Mouse (Mus musculus): ENCODE results near the gene Dnaaf5. TPM values are rescaled to one million over a fixed set of nuclear protein-coding genes. Genes with fewer than 3 reads are reported as not detected.
A peak's percentile ranks its signal among the peaks of the same experiment; 100 is the strongest.

Dnaaf5 gene
- polyA plus RNA-seq, 1 experiment: 3.2 TPM

DNA sequence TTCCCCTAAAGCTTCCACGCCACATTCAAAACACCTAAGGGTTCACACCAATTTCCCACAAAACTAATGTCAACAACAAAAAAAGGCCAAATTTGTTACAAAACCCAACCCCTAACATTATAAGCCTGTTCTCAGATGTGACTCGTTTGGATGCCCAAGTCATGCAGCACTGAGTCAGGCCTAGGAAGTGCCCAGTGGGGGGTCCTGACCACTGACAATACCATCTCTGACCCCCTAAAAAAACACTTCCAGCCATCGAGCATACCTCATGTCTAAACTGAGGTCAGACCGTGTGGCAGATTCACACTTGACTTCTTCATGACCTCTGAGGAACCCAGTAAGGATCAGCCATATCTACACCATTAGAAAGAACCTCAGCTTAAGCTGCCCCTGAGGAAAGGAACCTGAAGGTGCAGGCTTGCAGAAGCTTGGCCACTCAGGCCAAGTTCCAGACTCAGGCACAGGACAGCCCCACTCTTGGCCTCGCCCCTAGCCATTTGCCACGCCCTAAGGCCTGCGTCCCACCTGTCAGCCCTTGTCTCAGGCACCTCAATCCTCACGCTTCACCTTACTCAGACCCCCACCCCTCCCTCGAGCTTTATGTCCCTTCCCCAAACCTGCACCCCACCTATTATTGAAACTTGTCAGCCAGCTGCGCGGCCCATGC is 884 bp upstream of the Dnaaf5 start:
- Histone ChIP-seq H3K4me3 (replicated peaks) (peak overlapping the region; percentile 82), H3K9me3 (ENCODE audit: control insufficient read depth, low read length) (peaks cover 3% of the 10 kb centered on the region), H3K27me3 (ENCODE audit: control insufficient read depth) (no peaks in the 10 kb centered on the region), H3K36me3 (ENCODE audit: control insufficient read depth) (peaks cover 26% of the 10 kb centered on the region), H3K4me1 (ENCODE audit: control insufficient read depth) (peaks cover 31% of the 10 kb centered on the region)
- TF ChIP-seq GATA1 (IDR thresholded peaks at IDR 0.05; ENCODE audit: low read length): no peak
- no peak for TF ChIP-seq TAL1 (IDR thresholded peaks at IDR 0.05; ENCODE audit: low read length)

DNA sequence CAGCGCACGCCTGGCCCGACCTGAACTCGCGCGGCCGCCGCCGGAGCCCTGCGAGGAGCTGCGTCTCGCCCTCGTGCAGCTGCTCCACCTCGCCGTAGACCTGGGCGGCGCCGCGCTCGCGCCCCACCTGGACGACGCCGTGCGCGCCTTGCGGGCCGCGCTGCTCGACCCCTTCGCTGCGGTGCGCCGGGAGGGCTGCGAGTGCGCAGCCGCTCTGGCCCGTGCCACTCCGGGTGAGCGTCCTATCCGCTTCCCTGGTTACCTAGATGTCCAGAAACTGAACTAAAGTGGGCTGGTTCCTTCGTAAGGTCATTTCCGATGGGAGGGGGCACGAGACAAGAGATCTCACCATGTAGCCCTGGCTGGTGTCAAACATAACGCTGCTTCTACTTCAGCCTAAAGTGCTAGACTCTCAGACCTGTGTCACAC is 594 bp downstream of the Dnaaf5 start:
- Histone ChIP-seq H3K4me3 (replicated peaks) (peak overlapping the region; percentile 82), H3K4me1 (ENCODE audit: control insufficient read depth) (peaks cover 35% of the 10 kb centered on the region), H3K36me3 (ENCODE audit: control insufficient read depth) (peaks cover 39% of the 10 kb centered on the region), H3K27me3 (ENCODE audit: control insufficient read depth) (no peaks in the 10 kb centered on the region), H3K9me3 (ENCODE audit: control insufficient read depth, low read length) (no peaks in the 10 kb centered on the region)
- no peak for TF ChIP-seq GATA1 (IDR thresholded peaks at IDR 0.05; ENCODE audit: low read length)
- no peak for TF ChIP-seq TAL1 (IDR thresholded peaks at IDR 0.05; ENCODE audit: low read length)

GRCm38 (mm10) chr5:139160899-139161298 is 10.9 kb downstream of the Dnaaf5 start:
- H3K36me3 ChIP-seq (ENCODE audit: control insufficient read depth): peaks cover 72% of the 10 kb centered on the region
- H3K4me3 ChIP-seq (replicated peaks): no peak overlapping the region
- peaks cover 9% of the 10 kb centered on the region for H3K4me1 ChIP-seq (ENCODE audit: control insufficient read depth)
- no peaks in the 10 kb centered on the region for H3K27me3 ChIP-seq (ENCODE audit: control insufficient read depth)
- TF ChIP-seq TAL1 (IDR thresholded peaks at IDR 0.05; ENCODE audit: low read length) (no peak), GATA1 (IDR thresholded peaks at IDR 0.05; ENCODE audit: low read length) (no peak)
- H3K9me3 ChIP-seq (ENCODE audit: control insufficient read depth, low read length): no peaks in the 10 kb centered on the region

DNA sequence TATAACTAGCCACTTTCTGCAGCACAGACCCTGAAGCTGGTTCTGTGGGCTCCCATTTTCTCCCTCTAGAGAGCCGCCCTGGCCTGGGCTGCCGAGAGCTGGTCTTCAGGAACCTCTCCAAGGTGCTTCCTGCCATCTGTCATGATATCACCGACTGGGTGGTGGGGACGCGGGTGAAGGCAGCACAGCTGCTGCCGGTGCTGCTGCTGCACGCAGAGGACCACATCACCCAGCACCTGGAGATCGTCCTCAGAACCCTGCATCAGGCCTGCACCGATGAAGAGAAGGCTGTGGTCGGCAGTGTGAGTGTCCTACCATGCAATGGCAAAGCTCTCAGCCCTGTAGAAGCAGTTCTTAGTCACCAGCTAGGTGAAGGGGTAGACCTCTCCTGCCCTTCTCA is 11.6 kb downstream of the Dnaaf5 start:
- H3K36me3 ChIP-seq (ENCODE audit: control insufficient read depth): peaks cover 71% of the 10 kb centered on the region
- H3K4me3 ChIP-seq (replicated peaks): no peak overlapping the region
- TF ChIP-seq TAL1 (IDR thresholded peaks at IDR 0.05; ENCODE audit: low read length): no peak
- no peak for TF ChIP-seq GATA1 (IDR thresholded peaks at IDR 0.05; ENCODE audit: low read length)
- H3K4me1 ChIP-seq (ENCODE audit: control insufficient read depth): peaks cover 11% of the 10 kb centered on the region
- no peaks in the 10 kb centered on the region for H3K27me3 ChIP-seq (ENCODE audit: control insufficient read depth)
- no peaks in the 10 kb centered on the region for H3K9me3 ChIP-seq (ENCODE audit: control insufficient read depth, low read length)

DNA sequence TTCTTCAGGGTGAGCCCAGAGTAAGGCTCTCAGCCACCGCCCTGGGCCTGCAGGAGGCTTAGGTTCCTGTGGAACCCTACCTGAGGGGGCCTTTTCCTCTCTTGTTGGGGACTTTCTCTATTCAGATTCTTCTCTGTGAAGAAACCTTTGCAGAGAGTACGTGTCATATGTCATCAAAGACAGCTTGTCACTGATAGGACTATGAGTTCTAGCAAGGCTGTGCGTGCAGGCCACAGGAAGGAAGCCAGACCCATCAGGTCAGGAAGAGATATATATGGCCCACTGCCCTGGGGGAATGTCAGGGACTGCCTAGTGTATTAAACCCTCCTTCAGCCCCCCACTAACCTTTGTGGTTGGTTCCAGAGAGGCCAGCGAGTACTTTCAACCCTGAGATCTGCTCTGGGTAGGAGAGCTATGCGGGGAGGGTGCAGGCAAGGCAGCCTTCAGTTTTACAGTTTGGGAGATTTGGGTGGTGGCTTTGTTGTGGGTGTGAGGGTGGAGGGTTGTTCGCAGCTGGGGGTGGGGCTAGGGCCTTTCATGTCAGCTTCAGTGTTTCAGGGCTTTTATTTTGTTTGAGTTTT is 16.8 kb downstream of the Dnaaf5 start:
- no peak for TF ChIP-seq TAL1 (IDR thresholded peaks at IDR 0.05; ENCODE audit: low read length)
- no peak for TF ChIP-seq GATA1 (IDR thresholded peaks at IDR 0.05; ENCODE audit: low read length)

GRCm38 (mm10) chr5:139167548-139167947 is 17.5 kb downstream of the Dnaaf5 start:
- H3K27me3 ChIP-seq (ENCODE audit: control insufficient read depth): no peaks in the 10 kb centered on the region
- H3K36me3 ChIP-seq (ENCODE audit: control insufficient read depth): peaks cover 76% of the 10 kb centered on the region
- peaks cover 12% of the 10 kb centered on the region for H3K4me1 ChIP-seq (ENCODE audit: control insufficient read depth)
- TF ChIP-seq GATA1 (IDR thresholded peaks at IDR 0.05; ENCODE audit: low read length) (no peak), TAL1 (IDR thresholded peaks at IDR 0.05; ENCODE audit: low read length) (no peak)
- no peaks in the 10 kb centered on the region for H3K9me3 ChIP-seq (ENCODE audit: control insufficient read depth, low read length)
- no peak overlapping the region for H3K4me3 ChIP-seq (replicated peaks)

More for the DNA sequence above, 16.8 kb downstream of the Dnaaf5 start:
- Histone ChIP-seq H3K9me3 (ENCODE audit: control insufficient read depth, low read length) (no peaks in the 10 kb centered on the region), H3K27me3 (ENCODE audit: control insufficient read depth) (no peaks in the 10 kb centered on the region), H3K4me3 (replicated peaks) (no peak overlapping the region), H3K4me1 (ENCODE audit: control insufficient read depth) (peaks cover 16% of the 10 kb centered on the region), H3K36me3 (ENCODE audit: control insufficient read depth) (peaks cover 77% of the 10 kb centered on the region)

- no peak for TF ChIP-seq GATA1 (IDR thresholded peaks at IDR 0.05; ENCODE audit: low read length)
- no peak for TF ChIP-seq TAL1 (IDR thresholded peaks at IDR 0.05; ENCODE audit: low read length)
- Histone ChIP-seq H3K4me3 (replicated peaks) (no peak overlapping the region), H3K4me1 (ENCODE audit: control insufficient read depth) (peaks cover 5% of the 10 kb centered on the region), H3K27me3 (ENCODE audit: control insufficient read depth) (no peaks in the 10 kb centered on the region), H3K9me3 (ENCODE audit: control insufficient read depth, low read length) (no peaks in the 10 kb centered on the region), H3K36me3 (ENCODE audit: control insufficient read depth) (peaks cover 75% of the 10 kb centered on the region)
Measured at GRCm38 (mm10) chr5:139171929-139172328, 21.9 kb downstream of the Dnaaf5 start.

- Histone ChIP-seq H3K4me1 (ENCODE audit: control insufficient read depth) (peaks cover 4% of the 10 kb centered on the region; the same call in 1 of the 2 replicates), H3K9me3 (ENCODE audit: control insufficient read depth, low read length) (no peaks in the 10 kb centered on the region), H3K36me3 (ENCODE audit: control insufficient read depth) (peaks cover 77% of the 10 kb centered on the region), H3K27me3 (ENCODE audit: control insufficient read depth) (no peaks in the 10 kb centered on the region), H3K4me3 (replicated peaks) (no peak overlapping the region)
- TF ChIP-seq GATA1 (IDR thresholded peaks at IDR 0.05; ENCODE audit: low read length): no peak
- no peak for TF ChIP-seq TAL1 (IDR thresholded peaks at IDR 0.05; ENCODE audit: low read length)
Measured at GRCm38 (mm10) chr5:139174141-139174540, 24.1 kb downstream of the Dnaaf5 start.

GRCm38 (mm10) chr5:139174556-139175547 is 24.8 kb downstream of the Dnaaf5 start:
- no peaks in the 10 kb centered on the region for H3K27me3 ChIP-seq (ENCODE audit: control insufficient read depth)
- no peaks in the 10 kb centered on the region for H3K9me3 ChIP-seq (ENCODE audit: control insufficient read depth, low read length)
- H3K4me3 ChIP-seq (replicated peaks): no peak overlapping the region
- TF ChIP-seq TAL1 (IDR thresholded peaks at IDR 0.05; ENCODE audit: low read length) (no peak), GATA1 (IDR thresholded peaks at IDR 0.05; ENCODE audit: low read length) (no peak)
- peaks cover 9% of the 10 kb centered on the region for H3K4me1 ChIP-seq (ENCODE audit: control insufficient read depth)
- H3K36me3 ChIP-seq (ENCODE audit: control insufficient read depth): peaks cover 83% of the 10 kb centered on the region

All from erythroblast, embryonic 14.5 days (primary cell).